Mouse (Mus musculus) lung, embryonic 16.5 days (tissue): ENCODE data around the gene Ppt1. TPM values are rescaled to one million over a fixed set of nuclear protein-coding genes. Genes with fewer than 3 reads are reported as not detected.

Experiments
- polyA plus RNA-seq: library from polyadenylated mRNA; unstranded; fragments of >200 nt; fragmentation: Nextera tagmentation; extraction: Ambion mirVana; gene quantifications from 2 replicates; pipeline ENCODE4 v1.2.1, GENCODE M21; 2015

Gene Ppt1
- polyA plus RNA-seq, 1 experiment from 2014 or later: 70.1 TPM

Other genes with a start within 250 kb of the Ppt1 start
- gene 9530002B09Rik, start 147.0 kb upstream of the Ppt1 start, polyA plus RNA-seq: not detected in 2 replicates
- gene Cap1, start 49.8 kb downstream of the Ppt1 start, polyA plus RNA-seq: 86.5 and 104 TPM in 2 replicates
- 0.21 and 0.62 TPM in 2 replicates for gene Mfsd2a, start 124.9 kb downstream of the Ppt1 start, polyA plus RNA-seq
- 11.7 and 11.9 TPM in 2 replicates for gene Mycl, start 159.4 kb downstream of the Ppt1 start, polyA plus RNA-seq
- gene Trit1, start 180.4 kb downstream of the Ppt1 start, polyA plus RNA-seq: 15.5 and 17.4 TPM in 2 replicates